Mouse (Mus musculus) CD4-positive, CD25-positive, alpha-beta regulatory T cell, adult 4 months (primary cell): Measurements from ENCODE around the gene Kcnma1. TPM values are rescaled to one million over a fixed set of nuclear protein-coding genes. Genes with fewer than 3 reads are reported as not detected.

Experiments used
- ATAC-seq: one replicate; pipeline ENCODE4 v1.8.0; 2017
- polyA plus RNA-seq, 2 experiments: library from polyadenylated mRNA; unstranded; fragments of 100-300 nt; shearing (Covaris generic); gene quantifications; one replicate each; pipeline ENCODE4 v1.2.1; 2017

Kcnma1 gene
- polyA plus RNA-seq, 2 experiments from 2014 or later: not detected

GRCm38 (mm10) chr14:23243857-23244256, 770.4 kb downstream of the Kcnma1 start:
- ATAC-seq: no peak

Other genes starting within 250 kb of the Kcnma1 start
- gene Dlg5, start 231.4 kb upstream of the Kcnma1 start, polyA plus RNA-seq: under 1 TPM; 0.32 to 0.49 TPM